Mouse (Mus musculus) hindbrain, embryonic 14.5 days (tissue): Measurements from ENCODE around the gene Ogt. TPM values are rescaled to one million over a fixed set of nuclear protein-coding genes. Genes with fewer than 3 reads are reported as not detected.

Source experiments
- ATAC-seq: fragments of 200-750 bp; cut with Nextera tagmentation; 2 replicates; pipeline ENCODE4 v1.8.0; 2017; ENCODE audit warnings: moderate number of reproducible peaks, mild to moderate bottlenecking, moderate TSS enrichment, moderate library complexity; ENCODE audit not compliant: low FRiP score
- DNase-seq: peaks from one replicate; pipeline ENCODE4 v3.0.0-alpha.2; 2015; ENCODE audit warnings: low spot score
- H3K27ac ChIP-seq: fragments of 300-500 bp; sonication (generic); 2 replicates; pipeline ENCODE4 v1.5.1; 2014; ENCODE audit warnings: mild to moderate bottlenecking, moderate library complexity
- H3K27me3 ChIP-seq: fragments of 300-500 bp; sonication (generic); 2 replicates; pipeline ENCODE4 v1.6.1; 2014; ENCODE audit warnings: mild to moderate bottlenecking, low read length, mixed read lengths; ENCODE audit not compliant: control insufficient read depth, insufficient read depth
- H3K36me3 ChIP-seq: fragments of 300-500 bp; sonication (generic); replicated peaks from 2 replicates; pipeline ENCODE4 v1.6.1; 2014; ENCODE audit not compliant: control insufficient read depth, insufficient read depth
- H3K4me1 ChIP-seq: fragments of 300-500 bp; sonication (generic); replicated peaks from 2 replicates; pipeline ENCODE4 v1.6.1; 2014; ENCODE audit warnings: antibody characterized with exemption, low read length, mixed read lengths; ENCODE audit not compliant: control insufficient read depth, insufficient read depth
- H3K4me2 ChIP-seq: fragments of 300-500 bp; sonication (generic); replicated peaks from 2 replicates; pipeline ENCODE4 v1.6.1; 2014; ENCODE audit warnings: mild to moderate bottlenecking, moderate library complexity
- H3K4me3 ChIP-seq: fragments of 300-500 bp; sonication (generic); replicated peaks from 2 replicates; pipeline ENCODE4 v1.5.1; 2014; ENCODE audit warnings: mild to moderate bottlenecking, low read length
- H3K9ac ChIP-seq: fragments of 300-500 bp; sonication (generic); 2 replicates; pipeline ENCODE4 v1.6.1; 2014
- H3K9me3 ChIP-seq: fragments of 300-500 bp; sonication (generic); 2 replicates; pipeline ENCODE4 v1.6.1; 2016; ENCODE audit warnings: low read length; ENCODE audit not compliant: control insufficient read depth
- WGBS: fragments of 180-500 bp; shearing (Covaris S2); extraction: QIAGEN DNeasy Blood & Tissue Kit; methylation state at CpG from one replicate; pipeline ENCODE4 v1.1.7; 2014; 5-methylcytosine and 5-hydroxymethylcytosine counted together
- polyA plus RNA-seq: library from polyadenylated mRNA; unstranded; fragments of >200 nt; fragmentation: Nextera tagmentation; extraction: Ambion mirVana; gene quantifications from 2 replicates; pipeline ENCODE4 v1.2.1, GENCODE M21; 2014

Gene Ogt
- polyA plus RNA-seq, 1 experiment from 2014 or later: 219 TPM

GRCm38 (mm10) chrX:101641161-101641530 is 1.3 kb downstream of the Ogt start:
- H3K36me3 ChIP-seq: peaks cover 3% of the 10 kb centered on the region; the same call in 1 of the 2 replicates
- peak overlapping the region; percentile 51 for H3K4me3 ChIP-seq
- peak overlapping the region; percentile 68 for H3K4me2 ChIP-seq
- peak overlapping the region; percentile 89 for H3K27ac ChIP-seq
- peaks cover 11% of the 10 kb centered on the region; the same call in 1 of the 2 replicates for H3K27me3 ChIP-seq
- 17% methylated on average over 6 of the region's 6 CpGs for WGBS
- H3K9ac ChIP-seq: peak overlapping the region; percentile 88
- no peaks in the 10 kb centered on the region for H3K9me3 ChIP-seq
- ATAC-seq: no peak
- H3K4me1 ChIP-seq: peaks cover 3% of the 10 kb centered on the region; the same call in 1 of the 2 replicates
- DNase-seq: no peak

- no peaks in the 10 kb centered on the region for H3K9me3 ChIP-seq
- H3K4me1 ChIP-seq: peaks cover 3% of the 10 kb centered on the region; the same call in 1 of the 2 replicates
- DNase-seq: no peak
- 24% methylated on average over 5 of the region's 5 CpGs for WGBS
- H3K4me2 ChIP-seq: peak overlapping the region; percentile 68
- H3K27me3 ChIP-seq: peaks cover 11% of the 10 kb centered on the region; the same call in 1 of the 2 replicates
- no peak overlapping the region for H3K27ac ChIP-seq
- peak overlapping the region; percentile 88 for H3K9ac ChIP-seq
- ATAC-seq: no peak
- H3K4me3 ChIP-seq: peak overlapping the region; percentile 51
- H3K36me3 ChIP-seq: peaks cover 7% of the 10 kb centered on the region; the same call in 1 of the 2 replicates
These were observed 2.2 kb downstream of the Ogt start for GRCm38 (mm10) chrX:101642091-101642490.

- DNase-seq (no peak), ATAC-seq (no peak)
- no peak overlapping the region for H3K9ac ChIP-seq
- H3K4me3 ChIP-seq: no peak overlapping the region
- H3K27me3 ChIP-seq: peaks cover 4% of the 10 kb centered on the region; the same call in 1 of the 2 replicates
- 73% methylated on average over 2 of the region's 2 CpGs for WGBS
- peaks cover 3% of the 10 kb centered on the region; the same call in 1 of the 2 replicates for H3K4me1 ChIP-seq
- no peak overlapping the region for H3K27ac ChIP-seq
- peaks cover 7% of the 10 kb centered on the region; the same call in 1 of the 2 replicates for H3K36me3 ChIP-seq
- no peak overlapping the region for H3K4me2 ChIP-seq
- H3K9me3 ChIP-seq: no peaks in the 10 kb centered on the region
These were observed 5.4 kb downstream of the Ogt start for GRCm38 (mm10) chrX:101645286-101645685.

- Histone ChIP-seq H3K9me3 (no peaks in the 10 kb centered on the region), H3K9ac (no peak overlapping the region), H3K27me3 (no peaks in the 10 kb centered on the region; the same call in 1 of the 2 replicates), H3K4me2 (no peak overlapping the region), H3K36me3 (peaks cover 10% of the 10 kb centered on the region; the same call in 1 of the 2 replicates), H3K27ac (no peak overlapping the region), H3K4me3 (no peak overlapping the region), H3K4me1 (peaks cover 3% of the 10 kb centered on the region; the same call in 1 of the 2 replicates)
- ATAC-seq (no peak), DNase-seq (no peak)
- WGBS: 91% methylated on average over 5 of the region's 5 CpGs
These were observed 6.8 kb downstream of the Ogt start for GRCm38 (mm10) chrX:101646621-101647020.

- no peak for DNase-seq
- Histone ChIP-seq H3K27me3 (no peaks in the 10 kb centered on the region), H3K36me3 (no peaks in the 10 kb centered on the region), H3K27ac (no peak overlapping the region), H3K4me3 (no peak overlapping the region), H3K9ac (no peak overlapping the region), H3K9me3 (peaks cover 28% of the 10 kb centered on the region), H3K4me2 (no peak overlapping the region), H3K4me1 (no peaks in the 10 kb centered on the region)
- 93% methylated on average over 27 of the region's 27 CpGs for WGBS
- no peak for ATAC-seq
These were observed 55.8 kb downstream of the Ogt start for GRCm38 (mm10) chrX:101695686-101696085.

GRCm38 (mm10) chrX:101697537-101697936 is 57.7 kb downstream of the Ogt start:
- Histone ChIP-seq H3K4me2 (no peak overlapping the region), H3K36me3 (no peaks in the 10 kb centered on the region), H3K27me3 (no peaks in the 10 kb centered on the region), H3K4me1 (no peaks in the 10 kb centered on the region), H3K27ac (no peak overlapping the region), H3K9me3 (peaks cover 28% of the 10 kb centered on the region), H3K4me3 (no peak overlapping the region), H3K9ac (no peak overlapping the region)
- DNase-seq (no peak), ATAC-seq (no peak)
- 70% methylated on average over 49 of the region's 54 CpGs for WGBS

- H3K27me3 ChIP-seq: no peaks in the 10 kb centered on the region
- ATAC-seq (no peak), DNase-seq (no peak)
- WGBS: 55% methylated on average over 22 of the region's 23 CpGs
- no peaks in the 10 kb centered on the region for H3K36me3 ChIP-seq
- H3K9ac ChIP-seq: no peak overlapping the region
- H3K4me2 ChIP-seq: no peak overlapping the region
- no peaks in the 10 kb centered on the region for H3K4me1 ChIP-seq
- peaks cover 28% of the 10 kb centered on the region for H3K9me3 ChIP-seq
- H3K4me3 ChIP-seq: no peak overlapping the region
- H3K27ac ChIP-seq: no peak overlapping the region
These were observed 58.4 kb downstream of the Ogt start for GRCm38 (mm10) chrX:101698232-101698631.

- Histone ChIP-seq H3K27ac (no peak overlapping the region), H3K27me3 (no peaks in the 10 kb centered on the region), H3K9ac (no peak overlapping the region), H3K4me3 (no peak overlapping the region), H3K4me1 (no peaks in the 10 kb centered on the region), H3K4me2 (no peak overlapping the region), H3K9me3 (no peaks in the 10 kb centered on the region), H3K36me3 (no peaks in the 10 kb centered on the region)
- WGBS: 82% methylated on average over 7 of the region's 7 CpGs
- ATAC-seq (no peak), DNase-seq (no peak)
These were observed 65.3 kb downstream of the Ogt start for GRCm38 (mm10) chrX:101705111-101705510.

GRCm38 (mm10) chrX:101720401-101720800 is 80.5 kb downstream of the Ogt start:
- 50% methylated on average over 1 of the region's 1 CpGs for WGBS
- no peak overlapping the region for H3K9ac ChIP-seq
- H3K27ac ChIP-seq: no peak overlapping the region
- H3K4me1 ChIP-seq: no peaks in the 10 kb centered on the region
- no peak for ATAC-seq
- DNase-seq: no peak
- no peak overlapping the region for H3K4me2 ChIP-seq
- H3K36me3 ChIP-seq: no peaks in the 10 kb centered on the region
- no peak overlapping the region for H3K4me3 ChIP-seq
- no peaks in the 10 kb centered on the region for H3K9me3 ChIP-seq
- peaks cover 16% of the 10 kb centered on the region for H3K27me3 ChIP-seq

GRCm38 (mm10) chrX:101730010-101730409 is 90.2 kb downstream of the Ogt start:
- ATAC-seq (no peak), DNase-seq (no peak)
- H3K27me3 ChIP-seq: no peaks in the 10 kb centered on the region; the same call in 1 of the 2 replicates
- no peaks in the 10 kb centered on the region for H3K4me1 ChIP-seq
- no peak overlapping the region for H3K4me2 ChIP-seq
- H3K9me3 ChIP-seq: no peaks in the 10 kb centered on the region
- H3K4me3 ChIP-seq: no peak overlapping the region
- H3K27ac ChIP-seq: no peak overlapping the region
- H3K36me3 ChIP-seq: no peaks in the 10 kb centered on the region
- no peak overlapping the region for H3K9ac ChIP-seq
